Mouse (Mus musculus) spleen, postnatal 4 days (tissue): ENCODE results near the gene Ep400.
"Not testable (repeated sequence)": the region's sequence is repeated elsewhere in the genome, so short reads cannot be mapped to it uniquely, and the experiment has no call there.

Experiments
- DNase-seq, 2 experiments: peaks; one replicate each; pipeline ENCODE4 v3.0.0; 2022; ENCODE audit warnings: low spot score in 2 of 2

Ep400 gene

GRCm38 (mm10) chr5:110779998-110780760 lies 9.7 kb upstream of the Ep400 start, which contains the start of gene Pus1:
Gene Pus1 (minus strand): TSS chr5:110780659.
- DNase-seq: peak; percentile 90 to 95

- DNase-seq: peak in 1 of 2 experiments; percentile 65
Observed at GRCm38 (mm10) chr5:110779276-110779997, 8.9 kb upstream of the Ep400 start.

GRCm38 (mm10) chr5:110778263-110778662 lies 7.7 kb upstream of the Ep400 start:
- peak in 1 of 2 experiments; percentile 56 for DNase-seq

GRCm38 (mm10) chr5:110776141-110776540 lies 5.6 kb upstream of the Ep400 start:
- no peak for DNase-seq

- DNase-seq: no peak
Observed at GRCm38 (mm10) chr5:110774511-110774910, 4.0 kb upstream of the Ep400 start.

- DNase-seq: peak in 1 of 2 experiments; percentile 58
Observed at GRCm38 (mm10) chr5:110772945-110773344, 2.4 kb upstream of the Ep400 start.

GRCm38 (mm10) chr5:110770031-110770445 lies 479 bp downstream of the Ep400 start:
- DNase-seq: peak in 1 of 2 experiments; percentile 63

- no peak for DNase-seq
Observed at GRCm38 (mm10) chr5:110769272-110769671, 1.2 kb downstream of the Ep400 start.

- DNase-seq: no peak
Observed at GRCm38 (mm10) chr5:110763890-110764289, 6.6 kb downstream of the Ep400 start.

- no peak for DNase-seq
Observed at GRCm38 (mm10) chr5:110745021-110745420, 25.5 kb downstream of the Ep400 start.

GRCm38 (mm10) chr5:110739496-110740275 lies 30.8 kb downstream of the Ep400 start:
- DNase-seq: no peak

- DNase-seq: no peak
Observed at GRCm38 (mm10) chr5:110735606-110736005, 34.9 kb downstream of the Ep400 start.

GRCm38 (mm10) chr5:110733231-110733823 lies 37.2 kb downstream of the Ep400 start:
- DNase-seq: no peak

- DNase-seq: no peak
Observed at GRCm38 (mm10) chr5:110731227-110731626, 39.3 kb downstream of the Ep400 start.

- DNase-seq: no peak
Observed at GRCm38 (mm10) chr5:110727850-110728249, 42.7 kb downstream of the Ep400 start.

- no peak for DNase-seq
Observed at GRCm38 (mm10) chr5:110723543-110723942, 47.0 kb downstream of the Ep400 start.

- not testable (repeated sequence) for DNase-seq
Observed at GRCm38 (mm10) chr5:110721463-110721862, 49.1 kb downstream of the Ep400 start.

GRCm38 (mm10) chr5:110711455-110711854 lies 59.1 kb downstream of the Ep400 start:
- DNase-seq: no peak

- no peak for DNase-seq
Observed at GRCm38 (mm10) chr5:110709256-110709655, 61.3 kb downstream of the Ep400 start.

- no peak for DNase-seq
Observed at GRCm38 (mm10) chr5:110704004-110704403, 66.5 kb downstream of the Ep400 start.

GRCm38 (mm10) chr5:110698617-110699016 lies 71.9 kb downstream of the Ep400 start:
- no peak for DNase-seq

- no peak for DNase-seq
Observed at GRCm38 (mm10) chr5:110682041-110682440, 88.5 kb downstream of the Ep400 start.
